33 mouse cellular contexts compared by ENCODE assay signal in genomic region chr11:83630630-83631029, GRCm38 (mm10). TPM values are rescaled to one million over a fixed set of nuclear protein-coding genes. Genes with fewer than 3 reads are reported as not detected.
A peak's percentile ranks its signal among the peaks of the same experiment; 100 is the strongest.
DNase-seq lines count a peak whose midpoint lies in the region; ATAC-seq and TF ChIP-seq lines count a peak whose summit lies in the region.
"Had no signal": no experiment of that assay in that cellular context is flagged by ENCODE, and none has a peak within 500 bp of the region (broad histone marks: within the 10 kb centered on the region; RNA-seq: fewer than 3 reads in every experiment).

No protein-coding gene starts in this region.

- no peak for TF ChIP-seq CTCF in gastrocnemius, adult 2 months (IDR thresholded peaks at IDR 0.05)
- no peak for TF ChIP-seq CTCF in lung, postnatal 0 days (IDR thresholded peaks at IDR 0.05)
- no peak for TF ChIP-seq CTCF in stomach, postnatal 0 days (IDR thresholded peaks at IDR 0.05; ENCODE audit: low read depth)

- no peaks in the 10 kb centered on the region for H3K79me2 ChIP-seq in myocyte (ENCODE audit: control insufficient read depth, insufficient read depth)

- no peak for TF ChIP-seq EP300 in lung, postnatal 0 days (IDR thresholded peaks at IDR 0.05)
- no peak for TF ChIP-seq EP300 in stomach, postnatal 0 days (optimal IDR thresholded peaks at IDR 0.05)

- H3K27ac ChIP-seq in gastrocnemius, adult 2 months, result 0 out of 2 replicates have a peak overlapping the region, but pooled peaks have one; percentile 17
- H3K27ac ChIP-seq in lung, postnatal 0 days (ENCODE audit: low read length), result no peak overlapping the region
- H3K27ac ChIP-seq in intestine, embryonic 15.5 days, result no peak overlapping the region
- no peak overlapping the region for H3K27ac ChIP-seq in forebrain, embryonic 10.5 days
- H3K27ac ChIP-seq in stomach, postnatal 0 days (replicated peaks), result no peak overlapping the region
- H3K27ac ChIP-seq: embryonic facial prominence, embryonic 12.5 days; heart, embryonic 15.5 days; hindbrain, embryonic 12.5 days; limb, embryonic 10.5 days; limb, embryonic 15.5 days; liver, embryonic 13.5 days; midbrain, embryonic 13.5 days had no signal

- no peak overlapping the region for H3K9ac ChIP-seq in lung, postnatal 0 days (replicated peaks; ENCODE audit: low read depth)
- no peak overlapping the region for H3K9ac ChIP-seq in intestine, embryonic 15.5 days
- H3K9ac ChIP-seq in stomach, postnatal 0 days (ENCODE audit: low read length), result no peak overlapping the region
- H3K9ac ChIP-seq: embryonic facial prominence, embryonic 12.5 days; heart, embryonic 15.5 days; hindbrain, embryonic 12.5 days; limb, embryonic 15.5 days; liver, embryonic 13.5 days; lung, embryonic 14.5 days; midbrain, embryonic 13.5 days had no signal

- no peak overlapping the region for H3ac ChIP-seq in myocyte (ENCODE audit: control insufficient read depth, insufficient read length)

- no peak overlapping the region for H3K4me2 ChIP-seq in lung, postnatal 0 days (replicated peaks; ENCODE audit: low read depth, low read length)
- no peak overlapping the region for H3K4me2 ChIP-seq in intestine, embryonic 15.5 days (replicated peaks)
- no peak overlapping the region for H3K4me2 ChIP-seq in myocyte (ENCODE audit: low read depth)
- H3K4me2 ChIP-seq in stomach, postnatal 0 days (replicated peaks; ENCODE audit: low read depth), result no peak overlapping the region
- H3K4me2 ChIP-seq: embryonic facial prominence, embryonic 12.5 days; heart, embryonic 15.5 days; hindbrain, embryonic 12.5 days; limb, embryonic 15.5 days; liver, embryonic 13.5 days; lung, embryonic 14.5 days; midbrain, embryonic 13.5 days had no signal

- intact Hi-C loops in gastrocnemius, adult 2 months (cut with DNase I), result no loop called here

- H3K9me3 ChIP-seq in lung, postnatal 0 days (ENCODE audit: low read length), result no peaks in the 10 kb centered on the region
- no peaks in the 10 kb centered on the region for H3K9me3 ChIP-seq in intestine, embryonic 15.5 days
- no peaks in the 10 kb centered on the region for H3K9me3 ChIP-seq in forebrain, embryonic 10.5 days
- H3K9me3 ChIP-seq in stomach, postnatal 0 days (ENCODE audit: control insufficient read depth, low read length), result no peaks in the 10 kb centered on the region
- H3K9me3 ChIP-seq: embryonic facial prominence, embryonic 12.5 days; G1E; heart, embryonic 15.5 days; hindbrain, embryonic 12.5 days; limb, embryonic 10.5 days; limb, embryonic 15.5 days; liver, embryonic 13.5 days; midbrain, embryonic 13.5 days had no signal

- peak; percentile 12; the same call in 1 of the 2 replicates for ATAC-seq in lung, postnatal 0 days
- 0 out of 2 replicates have a peak, but pooled peaks have one; percentile 45 for ATAC-seq in intestine, embryonic 15.5 days
- no peak for ATAC-seq in stomach, postnatal 0 days (ENCODE audit: low FRiP score, low TSS enrichment)
- ATAC-seq: forebrain, embryonic 16.5 days; midbrain, embryonic 13.5 days; Patski had no signal

- no peak for DNase-seq in gastrocnemius, adult 2 months
- no peak for DNase-seq in gastrocnemius, postnatal 25 days
- DNase-seq in lung, postnatal 0 days (ENCODE audit: low spot score), result no peak
- no peak for DNase-seq in lung, adult 18-20 months
- no peak for DNase-seq in forebrain, embryonic 10.5 days (ENCODE audit: extremely low spot score, low spot score)
- DNase-seq in stomach, postnatal 0 days (ENCODE audit: low spot score), result no peak
- DNase-seq: adrenal gland, postnatal 25 days; cerebellum, adult 11 months; cerebellum, adult 9-10 months; embryo, embryonic 11 days; kidney, postnatal 36 days; liver, embryonic 13.5 days; lung, embryonic 14.5 days; thymus, postnatal 14 days had no signal

- 88% methylated on average over 1 of the region's 1 CpGs for WGBS in lung, postnatal 0 days
- WGBS in intestine, embryonic 15.5 days, result 92% methylated on average over 1 of the region's 1 CpGs
- WGBS in forebrain, embryonic 10.5 days, result 98% methylated on average over 1 of the region's 1 CpGs
- WGBS in stomach, postnatal 0 days, result 92% methylated on average over 1 of the region's 1 CpGs

- no peaks in the 10 kb centered on the region for H3K36me3 ChIP-seq in lung, postnatal 0 days (ENCODE audit: insufficient read depth, low read length)
- no peaks in the 10 kb centered on the region for H3K36me3 ChIP-seq in intestine, embryonic 15.5 days
- no peaks in the 10 kb centered on the region for H3K36me3 ChIP-seq in myocyte (ENCODE audit: control insufficient read depth, insufficient read depth)
- no peaks in the 10 kb centered on the region for H3K36me3 ChIP-seq in forebrain, embryonic 10.5 days (replicated peaks)
- no peaks in the 10 kb centered on the region for H3K36me3 ChIP-seq in stomach, postnatal 0 days (ENCODE audit: control insufficient read depth, insufficient read depth, low read length)
- H3K36me3 ChIP-seq: embryonic facial prominence, embryonic 12.5 days; G1E; heart, embryonic 15.5 days; hindbrain, embryonic 12.5 days; limb, embryonic 10.5 days; limb, embryonic 15.5 days; liver, embryonic 13.5 days; midbrain, embryonic 13.5 days had no signal

- H3K27me3 ChIP-seq in lung, postnatal 0 days (replicated peaks; ENCODE audit: insufficient read depth, low read length), result no peaks in the 10 kb centered on the region
- no peaks in the 10 kb centered on the region for H3K27me3 ChIP-seq in intestine, embryonic 15.5 days (replicated peaks)
- H3K27me3 ChIP-seq in myocyte (ENCODE audit: control insufficient read depth, insufficient read depth, insufficient read length), result no peaks in the 10 kb centered on the region
- no peaks in the 10 kb centered on the region for H3K27me3 ChIP-seq in forebrain, embryonic 10.5 days (ENCODE audit: poor library complexity, severe bottlenecking)
- H3K27me3 ChIP-seq in stomach, postnatal 0 days (ENCODE audit: control insufficient read depth, insufficient read depth, low read length), result no peaks in the 10 kb centered on the region
- H3K27me3 ChIP-seq: embryonic facial prominence, embryonic 12.5 days; heart, embryonic 15.5 days; hindbrain, embryonic 12.5 days; limb, embryonic 15.5 days; liver, embryonic 13.5 days; midbrain, embryonic 13.5 days; Patski had no signal

- no peak overlapping the region for H3K4me3 ChIP-seq in gastrocnemius, adult 2 months
- no peak overlapping the region for H3K4me3 ChIP-seq in lung, postnatal 0 days (ENCODE audit: low read depth, low read length)
- no peak overlapping the region for H3K4me3 ChIP-seq in intestine, embryonic 15.5 days (replicated peaks)
- H3K4me3 ChIP-seq in myocyte, result no peak overlapping the region
- no peak overlapping the region for H3K4me3 ChIP-seq in forebrain, embryonic 10.5 days
- H3K4me3 ChIP-seq in stomach, postnatal 0 days (ENCODE audit: low read depth, low read length), result no peak overlapping the region
- H3K4me3 ChIP-seq: embryonic facial prominence, embryonic 12.5 days; heart, embryonic 15.5 days; hindbrain, embryonic 12.5 days; limb, embryonic 10.5 days; limb, embryonic 15.5 days; liver, embryonic 13.5 days; midbrain, embryonic 13.5 days had no signal

- no peaks in the 10 kb centered on the region for H3K4me1 ChIP-seq in lung, postnatal 0 days (ENCODE audit: insufficient read depth, low read depth, low read length)
- H3K4me1 ChIP-seq in intestine, embryonic 15.5 days (replicated peaks), result no peaks in the 10 kb centered on the region
- peaks cover 10% of the 10 kb centered on the region for H3K4me1 ChIP-seq in forebrain, embryonic 10.5 days
- no peaks in the 10 kb centered on the region for H3K4me1 ChIP-seq in stomach, postnatal 0 days (replicated peaks; ENCODE audit: control insufficient read depth, insufficient read depth)
- H3K4me1 ChIP-seq: embryonic facial prominence, embryonic 12.5 days; hindbrain, embryonic 12.5 days; limb, embryonic 10.5 days; limb, embryonic 15.5 days; liver, embryonic 13.5 days had no signal

- no peak for TF ChIP-seq POLR2A in myocyte (IDR thresholded peaks at IDR 0.05; ENCODE audit: insufficient read length, low read depth)

RNA-seq across cellular contexts. Expression of gene Rpl9-ps1, which starts 14.8 kb away (rescaled TPM):
- total RNA-seq in gastrocnemius, adult 2 months (2021), result not detected
- total RNA-seq in gastrocnemius, postnatal 25 days (2021), result not detected
- not detected in 2 replicates for polyA plus RNA-seq in lung, postnatal 0 days (2015; fragmentation: Nextera tagmentation; extraction: Ambion mirVana)
- not detected in 2 replicates for polyA plus RNA-seq in intestine, embryonic 15.5 days (2015; fragmentation: Nextera tagmentation; extraction: Ambion mirVana)
- polyA plus RNA-seq in myocyte (2012; fragmentation: generic; extraction: Trizol), result not detected
- not detected in 2 replicates for polyA plus RNA-seq in forebrain, embryonic 10.5 days (2016; fragmentation: Nextera tagmentation; extraction: Ambion mirVana)
- not detected in 2 replicates for polyA plus RNA-seq in stomach, postnatal 0 days (2015; fragmentation: Nextera tagmentation; extraction: Ambion mirVana)
- total RNA-seq: adrenal gland, postnatal 25 days; G1E; gastrocnemius, adult 8-10 months; heart, adult 8-10 months; heart, postnatal 36 days; left cerebral cortex, postnatal 10 days; megakaryocyte-erythroid progenitor cell, adult 5-6 weeks had no signal
- polyA plus RNA-seq: embryonic facial prominence, embryonic 12.5 days; forebrain, embryonic 16.5 days; G1E; gonadal fat pad, adult 2 months; heart, embryonic 15.5 days; hindbrain, embryonic 12.5 days; limb, embryonic 10.5 days; limb, embryonic 15.5 days; liver, embryonic 13.5 days; lung, embryonic 14.5 days; midbrain, embryonic 13.5 days; neural tube, embryonic 14.5 days; Patski; stomach, embryonic 14.5 days had no signal

RNA-seq across cellular contexts. Expression of gene Ccl3, which starts 18.5 kb away (rescaled TPM):
- not detected for total RNA-seq in gastrocnemius, adult 2 months (2021)
- not detected for total RNA-seq in gastrocnemius, postnatal 25 days (2021)
- 3.6 and 11.2 TPM in 2 replicates for polyA plus RNA-seq in lung, postnatal 0 days (2015; fragmentation: Nextera tagmentation; extraction: Ambion mirVana)
- 0.58 and 0.68 TPM in 2 replicates for polyA plus RNA-seq in intestine, embryonic 15.5 days (2015; fragmentation: Nextera tagmentation; extraction: Ambion mirVana)
- not detected for polyA plus RNA-seq in myocyte (2012; fragmentation: generic; extraction: Trizol)
- 0.36 and 0.83 TPM in 2 replicates for polyA plus RNA-seq in forebrain, embryonic 10.5 days (2016; fragmentation: Nextera tagmentation; extraction: Ambion mirVana)
- polyA plus RNA-seq in stomach, postnatal 0 days (2015; fragmentation: Nextera tagmentation; extraction: Ambion mirVana), result 0.18 and 0.29 TPM in 2 replicates
- total RNA-seq: gastrocnemius, adult 8-10 months; heart, adult 8-10 months; heart, postnatal 36 days had no signal
- polyA plus RNA-seq: G1E; Patski; stomach, embryonic 14.5 days had no signal

RNA-seq across cellular contexts. Expression of gene Ccl4, which starts 31.8 kb away (rescaled TPM):
- not detected for total RNA-seq in gastrocnemius, adult 2 months (2021)
- total RNA-seq in gastrocnemius, postnatal 25 days (2021), result not detected
- 1.7 and 15.8 TPM in 2 replicates for polyA plus RNA-seq in lung, postnatal 0 days (2015; fragmentation: Nextera tagmentation; extraction: Ambion mirVana)
- polyA plus RNA-seq in intestine, embryonic 15.5 days (2015; fragmentation: Nextera tagmentation; extraction: Ambion mirVana), result 0.35 and 0.38 TPM in 2 replicates
- polyA plus RNA-seq in myocyte (2012; fragmentation: generic; extraction: Trizol), result not detected
- polyA plus RNA-seq in forebrain, embryonic 10.5 days (2016; fragmentation: Nextera tagmentation; extraction: Ambion mirVana), result 0.42 and 0.46 TPM in 2 replicates
- 0.16 and 0.25 TPM in 2 replicates for polyA plus RNA-seq in stomach, postnatal 0 days (2015; fragmentation: Nextera tagmentation; extraction: Ambion mirVana)
- total RNA-seq: adrenal gland, postnatal 25 days; gastrocnemius, adult 8-10 months; heart, adult 8-10 months; heart, postnatal 36 days; left cerebral cortex, postnatal 10 days had no signal
- polyA plus RNA-seq: forebrain, embryonic 16.5 days; G1E; midbrain, embryonic 13.5 days; Patski had no signal

RNA-seq across cellular contexts. Expression of gene Ccl6, which starts 37.7 kb away (rescaled TPM):
- total RNA-seq in gastrocnemius, adult 2 months (2021), result 1 to 10 TPM; 5.5 to 9.3 TPM
- total RNA-seq in gastrocnemius, postnatal 25 days (2021), result 1 to 10 TPM; 4.7 to 8.4 TPM
- polyA plus RNA-seq in lung, postnatal 0 days (2015; fragmentation: Nextera tagmentation; extraction: Ambion mirVana), result 413 and 421 TPM in 2 replicates
- polyA plus RNA-seq in intestine, embryonic 15.5 days (2015; fragmentation: Nextera tagmentation; extraction: Ambion mirVana), result 13.3 and 17.0 TPM in 2 replicates
- 0.04 TPM for polyA plus RNA-seq in myocyte (2012; fragmentation: generic; extraction: Trizol)
- polyA plus RNA-seq in forebrain, embryonic 10.5 days (2016; fragmentation: Nextera tagmentation; extraction: Ambion mirVana), result 2.1 and 2.2 TPM in 2 replicates
- 57.9 and 58.5 TPM in 2 replicates for polyA plus RNA-seq in stomach, postnatal 0 days (2015; fragmentation: Nextera tagmentation; extraction: Ambion mirVana)
- polyA plus RNA-seq: Patski had no signal

RNA-seq across cellular contexts. Expression of gene Ccl9, which starts 52.2 kb away (rescaled TPM):
- 1 to 10 TPM; 2.4 to 6.2 TPM for total RNA-seq in gastrocnemius, adult 2 months (2021)
- total RNA-seq in gastrocnemius, postnatal 25 days (2021), result 1 to 10 TPM; 4.0 to 5.0 TPM
- 29.8 and 36.6 TPM in 2 replicates for polyA plus RNA-seq in lung, postnatal 0 days (2015; fragmentation: Nextera tagmentation; extraction: Ambion mirVana)
- 29.4 and 35.4 TPM in 2 replicates for polyA plus RNA-seq in intestine, embryonic 15.5 days (2015; fragmentation: Nextera tagmentation; extraction: Ambion mirVana)
- polyA plus RNA-seq in myocyte (2012; fragmentation: generic; extraction: Trizol), result 8.2 TPM
- polyA plus RNA-seq in forebrain, embryonic 10.5 days (2016; fragmentation: Nextera tagmentation; extraction: Ambion mirVana), result 0.55 and 1.4 TPM in 2 replicates
- polyA plus RNA-seq in stomach, postnatal 0 days (2015; fragmentation: Nextera tagmentation; extraction: Ambion mirVana), result 2.5 and 3.5 TPM in 2 replicates
